ENCODE assay signal across 9 mouse cellular contexts in the genomic region with DNA sequence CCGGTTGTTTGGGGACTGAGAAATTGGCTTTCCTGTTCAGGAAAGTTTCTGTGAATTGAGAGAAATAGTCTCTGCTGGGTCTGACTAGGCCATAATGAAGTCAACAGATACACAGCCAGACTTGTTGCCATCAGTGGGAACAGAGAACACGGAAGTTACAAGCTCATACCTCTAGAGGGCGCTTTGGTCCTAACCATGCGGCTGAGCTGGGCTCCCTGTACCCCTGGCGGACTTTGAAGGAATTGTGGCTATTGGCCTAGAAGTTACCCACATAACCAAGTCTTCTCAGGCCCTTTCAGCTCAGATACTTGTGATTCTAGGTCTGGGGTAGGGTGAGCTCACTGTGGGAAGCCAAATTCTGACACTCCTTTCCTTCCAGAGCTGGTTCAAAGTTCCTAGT. TPM values are rescaled to one million over a fixed set of nuclear protein-coding genes. Genes with fewer than 3 reads are reported as not detected.
DNase-seq lines count a peak whose midpoint lies in the region; ATAC-seq and TF ChIP-seq lines count a peak whose summit lies in the region.
"Had no signal": no experiment of that assay in that cellular context is flagged by ENCODE, and none has a peak within 500 bp of the region (broad histone marks: within the 10 kb centered on the region; RNA-seq: fewer than 3 reads in every experiment).

No protein-coding gene starts in this region.

- no peaks in the 10 kb centered on the region for H3K9me3 ChIP-seq in intestine, embryonic 14.5 days (ENCODE audit: control insufficient read depth, low read length)
- no peaks in the 10 kb centered on the region for H3K9me3 ChIP-seq in intestine, embryonic 16.5 days (ENCODE audit: control insufficient read depth, low read length)
- H3K9me3 ChIP-seq: embryonic facial prominence, embryonic 15.5 days had no signal

- intact Hi-C loops in heart, postnatal 25 days (cut with DNase I) = loop anchor here (1.0 to 10.0 kb wide), 5 partner anchors 45 to 278 kb away; a partner anchor contains a TSS
- intact Hi-C loops in left cerebral cortex, adult 2 months (cut with DNase I) = loop anchor here (1.0 to 5.0 kb wide), 2 partner anchors 75 to 255 kb away; no protein-coding TSS in a partner anchor

- ATAC-seq in intestine, embryonic 14.5 days (replicated peaks; ENCODE audit: low FRiP score, low TSS enrichment, low read depth) = 0 out of 2 replicates have a peak, but pooled peaks have one; percentile 20
- ATAC-seq in intestine, embryonic 16.5 days = no peak

- no peak overlapping the region for H3K9ac ChIP-seq in intestine, embryonic 14.5 days (ENCODE audit: low read length)
- no peak overlapping the region for H3K9ac ChIP-seq in intestine, embryonic 16.5 days (ENCODE audit: low read depth, low read length)
- H3K9ac ChIP-seq: embryonic facial prominence, embryonic 15.5 days had no signal

- no peak overlapping the region for H3K4me2 ChIP-seq in intestine, embryonic 14.5 days (ENCODE audit: low read length)
- no peak overlapping the region for H3K4me2 ChIP-seq in intestine, embryonic 16.5 days (ENCODE audit: low read depth, low read length)
- H3K4me2 ChIP-seq: embryonic facial prominence, embryonic 15.5 days had no signal

- H3K4me3 ChIP-seq in intestine, embryonic 14.5 days (ENCODE audit: low read depth, low read length) = no peak overlapping the region
- no peak overlapping the region for H3K4me3 ChIP-seq in intestine, embryonic 16.5 days (ENCODE audit: low read length)
- H3K4me3 ChIP-seq in left cerebral cortex, adult 2 months = no peak overlapping the region
- H3K4me3 ChIP-seq: embryonic facial prominence, embryonic 15.5 days had no signal

- no peaks in the 10 kb centered on the region for H3K27me3 ChIP-seq in intestine, embryonic 14.5 days (replicated peaks; ENCODE audit: control insufficient read depth, insufficient read depth, low read length)
- no peaks in the 10 kb centered on the region for H3K27me3 ChIP-seq in intestine, embryonic 16.5 days (replicated peaks; ENCODE audit: control insufficient read depth, insufficient read depth, low read length)
- H3K27me3 ChIP-seq: embryonic facial prominence, embryonic 15.5 days had no signal

- no peaks in the 10 kb centered on the region for H3K4me1 ChIP-seq in intestine, embryonic 14.5 days (replicated peaks; ENCODE audit: control insufficient read depth, insufficient read depth, low read length)
- H3K4me1 ChIP-seq in intestine, embryonic 16.5 days (ENCODE audit: control insufficient read depth, insufficient read depth, low read length) = peaks cover 13% of the 10 kb centered on the region
- H3K4me1 ChIP-seq: embryonic facial prominence, embryonic 15.5 days had no signal

- 6% methylated on average over 5 of the region's 5 CpGs for WGBS in intestine, embryonic 14.5 days
- WGBS in intestine, embryonic 16.5 days = 6% methylated on average over 5 of the region's 5 CpGs

- peak; percentile 99 for TF ChIP-seq CTCF in left cerebral cortex, adult 2 months (IDR thresholded peaks at IDR 0.05)

- peak; percentile 69 for DNase-seq in intestine, embryonic 14.5 days (ENCODE audit: low spot score)
- peak; percentile 89 for DNase-seq in adrenal gland, postnatal 14 days
- DNase-seq in embryo, embryonic 9.5 days (ENCODE audit: extremely low spot score) = peak; percentile 75
- DNase-seq in heart, postnatal 25 days (ENCODE audit: low spot score) = peak; percentile 39
- DNase-seq in left cerebral cortex, adult 2 months (ENCODE audit: extremely low spot score in 1 of 2, low spot score in 2 of 2) = peak; percentile 65 to 71
- peak; percentile 87 for DNase-seq in mesoderm, embryonic 11.5 days (ENCODE audit: low read depth, low spot score)
- DNase-seq in spleen, postnatal 36 days (ENCODE audit: low spot score in 2 of 2) = peak; percentile 65 to 75

- H3K36me3 ChIP-seq in intestine, embryonic 14.5 days (ENCODE audit: control insufficient read depth, insufficient read depth, low read length) = no peaks in the 10 kb centered on the region
- H3K36me3 ChIP-seq in intestine, embryonic 16.5 days (ENCODE audit: control insufficient read depth, insufficient read depth, low read length) = no peaks in the 10 kb centered on the region
- H3K36me3 ChIP-seq: embryonic facial prominence, embryonic 15.5 days had no signal

- H3K27ac ChIP-seq in intestine, embryonic 14.5 days (ENCODE audit: low read depth) = no peak overlapping the region
- H3K27ac ChIP-seq in intestine, embryonic 16.5 days (ENCODE audit: low read length) = no peak overlapping the region
- no peak overlapping the region for H3K27ac ChIP-seq in left cerebral cortex, adult 2 months
- H3K27ac ChIP-seq: embryonic facial prominence, embryonic 15.5 days had no signal

RNA-seq across cellular contexts. Expression of a gene that starts 6.9 kb away (rescaled TPM):
- polyA plus RNA-seq in intestine, embryonic 14.5 days (2014; fragmentation: Nextera tagmentation; extraction: Ambion mirVana) = 0.14 TPM in 1 of 2 replicates, not detected in the other
- polyA plus RNA-seq in intestine, embryonic 16.5 days (2015; fragmentation: Nextera tagmentation; extraction: Ambion mirVana) = 0.18 and 0.55 TPM in 2 replicates
- 3.5 and 10.0 TPM in 2 replicates for total RNA-seq in adrenal gland, postnatal 14 days (2021)
- total RNA-seq in heart, postnatal 25 days (2021) = 1 to 10 TPM; 4.0 to 4.3 TPM
- under 1 TPM; 0.19 to 0.48 TPM for total RNA-seq in left cerebral cortex, adult 2 months (2021)
- polyA plus RNA-seq: embryonic facial prominence, embryonic 15.5 days had no signal

RNA-seq across cellular contexts. Expression of a gene that starts 21.8 kb away (rescaled TPM):
- polyA plus RNA-seq in intestine, embryonic 14.5 days (2014; fragmentation: Nextera tagmentation; extraction: Ambion mirVana) = 1.5 and 1.6 TPM in 2 replicates
- polyA plus RNA-seq in intestine, embryonic 16.5 days (2015; fragmentation: Nextera tagmentation; extraction: Ambion mirVana) = 3.2 and 3.4 TPM in 2 replicates
- 2.6 and 7.3 TPM in 2 replicates for total RNA-seq in adrenal gland, postnatal 14 days (2021)
- total RNA-seq in heart, postnatal 25 days (2021) = under 1 TPM in 1 of 2 experiments, not detected in 1; 0.78 TPM
- total RNA-seq in left cerebral cortex, adult 2 months (2021) = 1 to 10 TPM in 1 of 2 experiments, not detected in 1; 1.1 TPM

RNA-seq across cellular contexts. Expression of a gene that starts 45.9 kb away (rescaled TPM):
- 0.12 and 0.27 TPM in 2 replicates for polyA plus RNA-seq in intestine, embryonic 14.5 days (2014; fragmentation: Nextera tagmentation; extraction: Ambion mirVana)
- 0.06 and 0.16 TPM in 2 replicates for polyA plus RNA-seq in intestine, embryonic 16.5 days (2015; fragmentation: Nextera tagmentation; extraction: Ambion mirVana)
- total RNA-seq in adrenal gland, postnatal 14 days (2021) = 3.3 and 4.1 TPM in 2 replicates
- 100 to 1,000 TPM; 142 to 144 TPM for total RNA-seq in heart, postnatal 25 days (2021)
- 1 to 10 TPM in 1 of 2 experiments, under 1 TPM in 1; 0.84 to 2.1 TPM for total RNA-seq in left cerebral cortex, adult 2 months (2021)

RNA-seq across cellular contexts. Expression of a gene that starts 51.3 kb away (rescaled TPM):
- polyA plus RNA-seq in intestine, embryonic 14.5 days (2014; fragmentation: Nextera tagmentation; extraction: Ambion mirVana) = not detected in 2 replicates
- polyA plus RNA-seq in intestine, embryonic 16.5 days (2015; fragmentation: Nextera tagmentation; extraction: Ambion mirVana) = not detected in 2 replicates
- total RNA-seq in adrenal gland, postnatal 14 days (2021) = not detected in 2 replicates
- not detected for total RNA-seq in heart, postnatal 25 days (2021)
- under 1 TPM; 0.16 to 0.32 TPM for total RNA-seq in left cerebral cortex, adult 2 months (2021)

Comparison
In these comparisons a context has a peak if more than half of its experiments do, and no peak if none do; other contexts are left out.
1. DNase-seq: peak in every context shown above with its lines; median percentile 89 in adrenal gland, postnatal 14 days; 87 in mesoderm, embryonic 11.5 days; 75 in embryo, embryonic 9.5 days; 70 in spleen, postnatal 36 days; 69 in intestine, embryonic 14.5 days; 68 in left cerebral cortex, adult 2 months; 39 in heart, postnatal 25 days.
2. RNA of a gene that starts 45.9 kb away (total RNA-seq): 142 to 144 TPM in heart, postnatal 25 days; 3.3 to 4.1 TPM in adrenal gland, postnatal 14 days and 0.84 to 2.1 TPM in left cerebral cortex, adult 2 months; every median in the first group is over 10 times any median in the second.